Mouse (Mus musculus): Measurements from ENCODE around the gene Tmigd3.

DNA sequence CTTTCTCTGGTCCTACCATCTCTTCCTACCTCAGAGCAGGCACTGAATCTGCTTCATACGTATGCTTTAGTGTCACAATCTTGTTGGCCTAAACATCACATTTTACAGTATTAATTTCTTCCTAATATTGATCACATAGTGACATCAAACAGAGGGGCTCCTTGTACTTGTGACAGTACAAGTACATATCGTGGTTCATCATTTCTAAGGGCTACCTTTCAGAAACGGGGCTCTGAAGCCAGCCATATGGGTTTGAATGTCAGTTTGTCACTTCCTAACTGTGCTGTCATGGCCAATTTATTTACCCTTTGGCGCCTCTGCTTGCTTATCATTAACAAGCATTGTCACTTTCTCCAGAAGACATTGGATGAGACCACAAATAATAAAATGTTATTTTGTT lies 30.8 kb downstream of the Tmigd3 start:
- TF ChIP-seq CTCF (IDR thresholded peaks at IDR 0.05; ENCODE audit: borderline replicate concordance, extremely low read depth, insufficient read depth, insufficient read length) = no peak
- TF ChIP-seq POLR2A (IDR thresholded peaks at IDR 0.05; ENCODE audit: borderline replicate concordance, extremely low read depth, insufficient read depth, insufficient read length, poor library complexity, severe bottlenecking) = no peak

All from brain, embryonic 14.5 days (tissue).